27 mouse cellular contexts compared by ENCODE assay signal in genomic region chr5:65446756-65447155, GRCm38 (mm10). TPM values are rescaled to one million over a fixed set of nuclear protein-coding genes. Genes with fewer than 3 reads are reported as not detected.
DNase-seq lines count a peak whose midpoint lies in the region; ATAC-seq and TF ChIP-seq lines count a peak whose summit lies in the region.
"Had no signal": no experiment of that assay in that cellular context is flagged by ENCODE, and none has a peak within 500 bp of the region (broad histone marks: within the 10 kb centered on the region; RNA-seq: fewer than 3 reads in every experiment).

No protein-coding gene starts in this region.

- ATAC-seq in kidney, embryonic 14.5 days (ENCODE audit: low FRiP score, low TSS enrichment), result no peak
- no peak for ATAC-seq in liver, embryonic 11.5 days (replicated peaks; ENCODE audit: low FRiP score)
- peak; percentile 37; the same call in 1 of the 2 replicates for ATAC-seq in lung, postnatal 0 days
- ATAC-seq: activated CD4-positive, CD25-positive, alpha-beta regulatory T cell, adult 4 months; CD4-positive, CD25-positive, alpha-beta regulatory T cell, adult 4 months; Patski had no signal

- H3K9ac ChIP-seq in kidney, embryonic 14.5 days (ENCODE audit: low read depth, low read length), result no peak overlapping the region
- no peak overlapping the region for H3K9ac ChIP-seq in liver, adult 2 months (ENCODE audit: low read depth, low read length)
- no peak overlapping the region for H3K9ac ChIP-seq in liver, embryonic 11.5 days (ENCODE audit: low read depth, low read length)
- no peak overlapping the region for H3K9ac ChIP-seq in lung, postnatal 0 days (replicated peaks; ENCODE audit: low read depth)

- no peak for TF ChIP-seq CTCF in kidney, adult 2 months (conservative IDR thresholded peaks at IDR 0.05; ENCODE audit: insufficient read depth, insufficient read length, low read depth, low read length)
- TF ChIP-seq CTCF in liver, adult 2 months (IDR thresholded peaks at IDR 0.05; ENCODE audit: low read depth, low read length), result no peak
- TF ChIP-seq CTCF in lung, postnatal 0 days (IDR thresholded peaks at IDR 0.05), result no peak

- no peaks in the 10 kb centered on the region for H3K9me3 ChIP-seq in kidney, embryonic 14.5 days (ENCODE audit: control insufficient read depth, low read length)
- H3K9me3 ChIP-seq in liver, embryonic 11.5 days (ENCODE audit: control insufficient read depth, low read length), result no peaks in the 10 kb centered on the region
- H3K9me3 ChIP-seq in lung, postnatal 0 days (ENCODE audit: low read length), result no peaks in the 10 kb centered on the region
- H3K9me3 ChIP-seq: G1E had no signal

- H3K4me3 ChIP-seq in kidney, adult 2 months (ENCODE audit: insufficient read depth, low read depth, low read length), result no peak overlapping the region
- H3K4me3 ChIP-seq in kidney, embryonic 14.5 days (ENCODE audit: low read length), result no peak overlapping the region
- H3K4me3 ChIP-seq in liver, adult 2 months (ENCODE audit: insufficient read depth, low read depth, low read length), result no peak overlapping the region
- H3K4me3 ChIP-seq in liver, embryonic 11.5 days (ENCODE audit: low read depth, low read length), result no peak overlapping the region
- H3K4me3 ChIP-seq in lung, postnatal 0 days (ENCODE audit: low read depth, low read length), result no peak overlapping the region

- TF ChIP-seq POLR2A in kidney, adult 2 months (IDR thresholded peaks at IDR 0.05; ENCODE audit: low read depth, low read length), result no peak
- TF ChIP-seq POLR2A in liver, adult 2 months (IDR thresholded peaks at IDR 0.05; ENCODE audit: extremely low read depth, insufficient read depth, low read length), result no peak

- peak; percentile 52 for DNase-seq in kidney, adult 2 months
- DNase-seq in kidney, adult 9 months, result peak; percentile 51
- no peak for DNase-seq in kidney, postnatal 25 days
- DNase-seq in liver, adult 2 months (ENCODE audit: extremely low read depth, low read depth, low spot score), result peak; percentile 84
- DNase-seq in liver, embryonic 11.5 days (ENCODE audit: low spot score), result no peak
- DNase-seq in lung, postnatal 0 days (ENCODE audit: low spot score), result peak; percentile 11
- DNase-seq in lung, postnatal 10 days, result no peak
- DNase-seq: adrenal gland, adult 2 months; adrenal gland, adult 8-10 months; adrenal gland, postnatal 10 days; adrenal gland, postnatal 14 days; adrenal gland, postnatal 25 days; adrenal gland, postnatal 36 days; B cell, adult 2 months; cerebellum, adult 11 months; cerebellum, adult 11-12 months had no signal

- no peaks in the 10 kb centered on the region for H3K27me3 ChIP-seq in kidney, adult 2 months (replicated peaks; ENCODE audit: control insufficient read depth, insufficient read depth, low read length)
- no peaks in the 10 kb centered on the region for H3K27me3 ChIP-seq in kidney, embryonic 14.5 days (ENCODE audit: control insufficient read depth, insufficient read depth, low read length)
- H3K27me3 ChIP-seq in liver, adult 2 months (ENCODE audit: control insufficient read depth, insufficient read depth, low read length), result no peaks in the 10 kb centered on the region
- H3K27me3 ChIP-seq in liver, embryonic 11.5 days (replicated peaks; ENCODE audit: control insufficient read depth, insufficient read depth, low read length), result no peaks in the 10 kb centered on the region
- no peaks in the 10 kb centered on the region for H3K27me3 ChIP-seq in lung, postnatal 0 days (replicated peaks; ENCODE audit: insufficient read depth, low read length)
- H3K27me3 ChIP-seq: CH12.LX, Patski had no signal

- no peaks in the 10 kb centered on the region; the same call in 1 of the 2 replicates for H3K36me3 ChIP-seq in kidney, adult 2 months (ENCODE audit: control insufficient read depth, insufficient read depth, low read length)
- H3K36me3 ChIP-seq in kidney, embryonic 14.5 days (ENCODE audit: control insufficient read depth, insufficient read depth, low read length), result peaks cover 4% of the 10 kb centered on the region; the same call in 1 of the 2 replicates
- peaks cover 27% of the 10 kb centered on the region for H3K36me3 ChIP-seq in liver, adult 2 months (ENCODE audit: control insufficient read depth, insufficient read depth, low read length)
- no peaks in the 10 kb centered on the region for H3K36me3 ChIP-seq in liver, embryonic 11.5 days (ENCODE audit: control insufficient read depth, insufficient read depth, low read length)
- peaks cover 7% of the 10 kb centered on the region; the same call in 1 of the 2 replicates for H3K36me3 ChIP-seq in lung, postnatal 0 days (ENCODE audit: insufficient read depth, low read length)

- H3K79me2 ChIP-seq in liver, adult 2 months (ENCODE audit: control insufficient read depth, insufficient read depth, low read length), result no peaks in the 10 kb centered on the region

- no peaks in the 10 kb centered on the region for H3K4me1 ChIP-seq in kidney, adult 2 months (ENCODE audit: control insufficient read depth, insufficient read depth, low read length)
- H3K4me1 ChIP-seq in kidney, embryonic 14.5 days (ENCODE audit: control insufficient read depth, insufficient read depth, low read length), result no peaks in the 10 kb centered on the region
- H3K4me1 ChIP-seq in liver, adult 2 months (ENCODE audit: control insufficient read depth, insufficient read depth, low read length), result no peaks in the 10 kb centered on the region; the same call in 1 of the 2 replicates
- H3K4me1 ChIP-seq in liver, embryonic 11.5 days (replicated peaks; ENCODE audit: control insufficient read depth, insufficient read depth, low read length), result peaks cover 6% of the 10 kb centered on the region; the same call in 1 of the 2 replicates
- H3K4me1 ChIP-seq in lung, postnatal 0 days (ENCODE audit: insufficient read depth, low read depth, low read length), result no peaks in the 10 kb centered on the region

- no peak overlapping the region for H3K4me2 ChIP-seq in kidney, embryonic 14.5 days (replicated peaks; ENCODE audit: low read depth, low read length)
- no peak overlapping the region for H3K4me2 ChIP-seq in liver, embryonic 11.5 days
- H3K4me2 ChIP-seq in lung, postnatal 0 days (replicated peaks; ENCODE audit: low read depth, low read length), result no peak overlapping the region

- WGBS in kidney, adult 2 months, result 40% methylated on average over 2 of the region's 2 CpGs
- WGBS in kidney, embryonic 14.5 days, result 74% methylated on average over 2 of the region's 2 CpGs
- WGBS in liver, adult 2 months, result 25% methylated on average over 2 of the region's 2 CpGs
- WGBS in liver, embryonic 11.5 days, result 76% methylated on average over 2 of the region's 2 CpGs
- 61% methylated on average over 2 of the region's 2 CpGs for whole genome bisulfite sequencing in lung, postnatal 0 days

- TF ChIP-seq EP300 in lung, postnatal 0 days (IDR thresholded peaks at IDR 0.05), result no peak

- no peak overlapping the region for H3K27ac ChIP-seq in kidney, adult 2 months (ENCODE audit: insufficient read depth, low read depth, low read length)
- H3K27ac ChIP-seq in kidney, embryonic 14.5 days (ENCODE audit: low read depth, low read length), result no peak overlapping the region
- no peak overlapping the region for H3K27ac ChIP-seq in liver, adult 2 months (replicated peaks; ENCODE audit: insufficient read depth, low read depth, low read length)
- H3K27ac ChIP-seq in liver, embryonic 11.5 days (ENCODE audit: low read depth, low read length), result no peak overlapping the region
- H3K27ac ChIP-seq in lung, postnatal 0 days (ENCODE audit: low read length), result no peak overlapping the region

RNA-seq across cellular contexts. Expression of gene Ugdh, which starts 11.0 kb away (rescaled TPM):
- 29.6 and 31.2 TPM in 2 replicates for polyA plus RNA-seq in kidney, adult 2 months (2012; rRNA removed)
- polyA plus RNA-seq in kidney, embryonic 14.5 days (2014; fragmentation: Nextera tagmentation; extraction: Ambion mirVana), result 56.2 and 68.9 TPM in 2 replicates
- 118 and 169 TPM in 2 replicates for total RNA-seq in liver, adult 2 months (2014; rRNA removed)
- 43.3 and 43.7 TPM in 2 replicates for polyA plus RNA-seq in liver, adult 2 months (2012; rRNA removed)
- polyA plus RNA-seq in liver, embryonic 11.5 days (2014; fragmentation: Nextera tagmentation; extraction: Ambion mirVana), result 48.2 and 49.3 TPM in 2 replicates
- 71.9 and 77.3 TPM in 2 replicates for polyA plus RNA-seq in lung, postnatal 0 days (2015; fragmentation: Nextera tagmentation; extraction: Ambion mirVana)

RNA-seq across cellular contexts. Expression of gene Gm43552, which starts 45.9 kb away (rescaled TPM):
- polyA plus RNA-seq in kidney, adult 2 months (2012; rRNA removed), result not detected in 2 replicates
- not detected in 2 replicates for polyA plus RNA-seq in kidney, embryonic 14.5 days (2014; fragmentation: Nextera tagmentation; extraction: Ambion mirVana)
- total RNA-seq in liver, adult 2 months (2014; rRNA removed), result not detected in 2 replicates
- 14.5 and 16.3 TPM in 2 replicates for polyA plus RNA-seq in liver, adult 2 months (2012; rRNA removed)
- polyA plus RNA-seq in liver, embryonic 11.5 days (2014; fragmentation: Nextera tagmentation; extraction: Ambion mirVana), result not detected in 2 replicates
- not detected in 2 replicates for polyA plus RNA-seq in lung, postnatal 0 days (2015; fragmentation: Nextera tagmentation; extraction: Ambion mirVana)
- total RNA-seq: adrenal gland, postnatal 10 days; adrenal gland, postnatal 14 days; adrenal gland, postnatal 4 days; CH12.LX; ES-E14; G1E; MEL had no signal
- polyA plus RNA-seq: activated CD4-positive, CD25-positive, alpha-beta regulatory T cell, adult 4 months; brain, embryonic 14.5 days; C2C12; CD4-positive, CD25-positive, alpha-beta regulatory T cell, adult 4 months; Patski had no signal

RNA-seq across cellular contexts. Expression of gene Lias, which starts 55.5 kb away (rescaled TPM):
- 18.6 and 26.1 TPM in 2 replicates for polyA plus RNA-seq in kidney, adult 2 months (2012; rRNA removed)
- 66.5 and 68.3 TPM in 2 replicates for polyA plus RNA-seq in kidney, embryonic 14.5 days (2014; fragmentation: Nextera tagmentation; extraction: Ambion mirVana)
- total RNA-seq in liver, adult 2 months (2014; rRNA removed), result 25.0 and 30.8 TPM in 2 replicates
- polyA plus RNA-seq in liver, adult 2 months (2012; rRNA removed), result 11.1 and 13.3 TPM in 2 replicates
- 80.2 and 80.8 TPM in 2 replicates for polyA plus RNA-seq in liver, embryonic 11.5 days (2014; fragmentation: Nextera tagmentation; extraction: Ambion mirVana)
- 38.6 and 42.8 TPM in 2 replicates for polyA plus RNA-seq in lung, postnatal 0 days (2015; fragmentation: Nextera tagmentation; extraction: Ambion mirVana)

RNA-seq across cellular contexts. Expression of gene Rpl9, which starts 55.5 kb away (rescaled TPM):
- polyA plus RNA-seq in kidney, adult 2 months (2012; rRNA removed), result 220 and 310 TPM in 2 replicates
- 1,219 and 1,442 TPM in 2 replicates for polyA plus RNA-seq in kidney, embryonic 14.5 days (2014; fragmentation: Nextera tagmentation; extraction: Ambion mirVana)
- 423 and 451 TPM in 2 replicates for total RNA-seq in liver, adult 2 months (2014; rRNA removed)
- 91.1 and 95.8 TPM in 2 replicates for polyA plus RNA-seq in liver, adult 2 months (2012; rRNA removed)
- polyA plus RNA-seq in liver, embryonic 11.5 days (2014; fragmentation: Nextera tagmentation; extraction: Ambion mirVana), result 1,151 and 1,248 TPM in 2 replicates
- 798 and 851 TPM in 2 replicates for polyA plus RNA-seq in lung, postnatal 0 days (2015; fragmentation: Nextera tagmentation; extraction: Ambion mirVana)

Comparison
In these comparisons a context has a peak if more than half of its experiments do, and no peak if none do; other contexts are left out.
1. DNase-seq: peak in kidney, adult 2 months (single experiment), kidney, adult 9 months (single experiment), liver, adult 2 months (single experiment) and lung, postnatal 0 days (single experiment); none in kidney, postnatal 25 days (0 of 2), liver, embryonic 11.5 days (single experiment) and lung, postnatal 10 days (single experiment).
2. RNA of gene Gm43552, which starts 45.9 kb away (polyA plus RNA-seq): 14.5 to 16.3 TPM in liver, adult 2 months; not detected in kidney, adult 2 months, not detected in kidney, embryonic 14.5 days, not detected in liver, embryonic 11.5 days and not detected in lung, postnatal 0 days; every median in the first group is over 10 times any median in the second.